Mouse (Mus musculus) MEL (cell line): ENCODE results near the gene Cyb5r4. TPM values are rescaled to one million over a fixed set of nuclear protein-coding genes. Genes with fewer than 3 reads are reported as not detected.

Source experiments
- DNase-seq: peaks from one replicate; pipeline ENCODE4 v3.0.0; 2011; ENCODE audit warnings: low read depth, low spot score
- H3K27ac ChIP-seq: 2 replicates; pipeline ENCODE4 v1.5.1; 2012; ENCODE audit warnings: low read depth, mild to moderate bottlenecking, control low read depth, low read length, moderate library complexity; ENCODE audit not compliant: control insufficient read depth
- H3K27me3 ChIP-seq, 2 experiments: fragments of 150-350 bp in 1 of 2; sonication (generic) in 1 of 2; 2 replicates each; pipeline ENCODE4 v1.6.1; 2012; ENCODE audit warnings: low read length in 2 of 2, mild to moderate bottlenecking in 2 of 2, improper control_type of control experiment in 1 of 2, moderate library complexity in 1 of 2; ENCODE audit not compliant: insufficient read depth in 2 of 2, control insufficient read depth in 1 of 2
- H3K36me3 ChIP-seq, 2 experiments: 2 replicates each; pipeline ENCODE4 v1.6.1; 2012 to 2014; ENCODE audit warnings: low read length in 2 of 2, improper control_type of control experiment in 1 of 2, inconsistent platforms in 1 of 2, mild to moderate bottlenecking in 1 of 2; ENCODE audit not compliant: insufficient read depth in 2 of 2, control insufficient read depth in 1 of 2
- H3K4me1 ChIP-seq, 2 experiments: fragments of 150-350 bp in 1 of 2; sonication (generic) in 1 of 2; 2 replicates each; pipeline ENCODE4 v1.6.1; 2012; ENCODE audit warnings: low read length in 2 of 2, improper control_type of control experiment in 1 of 2, mild to moderate bottlenecking in 1 of 2; ENCODE audit not compliant: insufficient read depth in 2 of 2, control insufficient read depth in 1 of 2
- H3K4me3 ChIP-seq, 2 experiments: fragments of 150-350 bp in 1 of 2; sonication (generic) in 1 of 2; 2 replicates each; pipeline ENCODE4 v1.5.1; 2012; ENCODE audit warnings: low read depth in 2 of 2, low read length in 2 of 2, mild to moderate bottlenecking in 2 of 2, moderate library complexity in 2 of 2, control low read depth in 1 of 2, improper control_type of control experiment in 1 of 2; ENCODE audit not compliant: control insufficient read depth in 1 of 2, insufficient read depth in 1 of 2
- H3K79me2 ChIP-seq: 2 replicates; pipeline ENCODE4 v1.6.1; 2012; ENCODE audit warnings: mild to moderate bottlenecking, low read length, moderate library complexity; ENCODE audit not compliant: control insufficient read depth, poor library complexity, insufficient read depth
- H3K9ac ChIP-seq: 2 replicates; pipeline ENCODE4 v1.6.1; 2012; ENCODE audit warnings: low read depth, mild to moderate bottlenecking, control low read depth, low read length, moderate library complexity; ENCODE audit not compliant: control insufficient read depth, poor library complexity, severe bottlenecking
- H3K9me3 ChIP-seq: fragments of 150-350 bp; sonication (generic); replicated peaks from 2 replicates; pipeline ENCODE4 v1.6.1; 2012; ENCODE audit warnings: mild to moderate bottlenecking, low read length, improper control_type of control experiment, moderate library complexity; ENCODE audit not compliant: insufficient read depth
- BHLHE40 ChIP-seq: IDR thresholded peaks from 2 replicates; pipeline ENCODE4 v1.6.1; 2012; ENCODE audit warnings: low read depth, mild to moderate bottlenecking, inconsistent platforms, low read length, improper control_type of control experiment, borderline replicate concordance
- CHD1 ChIP-seq: IDR thresholded peaks from 2 replicates; pipeline ENCODE4 v1.6.1; 2012; ENCODE audit warnings: low read depth, mild to moderate bottlenecking, inconsistent platforms, low read length, improper control_type of control experiment
- CTCF ChIP-seq, 3 experiments: IDR thresholded peaks in 2 of 3; conservative IDR thresholded peaks in 1 of 3; 2 replicates each; pipeline ENCODE4 v1.5.1; 2011 to 2012; ENCODE audit warnings: low read length in 3 of 3, low read depth in 2 of 3, mild to moderate bottlenecking in 2 of 3, improper control_type of control experiment in 1 of 3, inconsistent platforms in 1 of 3, mixed read lengths in 1 of 3, moderate library complexity in 1 of 3; ENCODE audit not compliant: control insufficient read depth in 1 of 3, insufficient read depth in 1 of 3, poor library complexity in 1 of 3, severe bottlenecking in 1 of 3
- GATA1 ChIP-seq: IDR thresholded peaks from 2 replicates; pipeline ENCODE4 v1.6.1; 2011; ENCODE audit warnings: low read depth, low read length, improper control_type of control experiment
- HCFC1 ChIP-seq: IDR thresholded peaks from 2 replicates; pipeline ENCODE4 v1.6.1; 2012; ENCODE audit warnings: low read depth, mild to moderate bottlenecking, inconsistent platforms, low read length, improper control_type of control experiment, moderate library complexity
- JUND ChIP-seq: IDR thresholded peaks from 2 replicates; pipeline ENCODE4 v1.6.1; 2011; ENCODE audit warnings: low read depth, mild to moderate bottlenecking, improper control_type of control experiment, low read length
- KAT2A ChIP-seq: conservative IDR thresholded peaks from 2 replicates; pipeline ENCODE4 v1.6.1; 2012; ENCODE audit warnings: low read depth, low read length, improper control_type of control experiment, inconsistent platforms
- MAZ ChIP-seq: IDR thresholded peaks from 2 replicates; pipeline ENCODE4 v1.6.1; 2012; ENCODE audit warnings: low read depth, mild to moderate bottlenecking, inconsistent platforms, low read length, improper control_type of control experiment
- MYC ChIP-seq: IDR thresholded peaks from 2 replicates; pipeline ENCODE4 v1.6.1; 2011; ENCODE audit warnings: low read depth, mild to moderate bottlenecking, low read length, improper control_type of control experiment, moderate library complexity
- POLR2A ChIP-seq, 2 experiments: IDR thresholded peaks; 2 replicates each; pipeline ENCODE4 v1.6.1; 2011 to 2012; ENCODE audit warnings: low read length in 2 of 2, mild to moderate bottlenecking in 2 of 2, control low read depth in 1 of 2, improper control_type of control experiment in 1 of 2, low read depth in 1 of 2, moderate library complexity in 1 of 2; ENCODE audit not compliant: control insufficient read depth in 1 of 2, insufficient read depth in 1 of 2, poor library complexity in 1 of 2
- POLR2AphosphoS2 ChIP-seq: IDR thresholded peaks from 2 replicates; pipeline ENCODE4 v1.6.1; 2011; ENCODE audit warnings: low read length, improper control_type of control experiment
- POLR2AphosphoS5 ChIP-seq: IDR thresholded peaks from 2 replicates; pipeline ENCODE4 v1.6.1; 2012; ENCODE audit warnings: low read depth, borderline replicate concordance, mild to moderate bottlenecking, inconsistent platforms, low read length, moderate library complexity, mixed read lengths
- RAD21 ChIP-seq: IDR thresholded peaks from 2 replicates; pipeline ENCODE4 v1.6.1; 2011; ENCODE audit warnings: mild to moderate bottlenecking, low read depth, low read length, improper control_type of control experiment
- RCOR1 ChIP-seq: IDR thresholded peaks from 2 replicates; pipeline ENCODE4 v1.6.1; 2012; ENCODE audit warnings: low read depth, mild to moderate bottlenecking, inconsistent platforms, low read length, improper control_type of control experiment
- SIN3A ChIP-seq: IDR thresholded peaks from 2 replicates; pipeline ENCODE4 v1.6.1; 2012; ENCODE audit warnings: low read length, improper control_type of control experiment, inconsistent platforms
- SMC3 ChIP-seq: IDR thresholded peaks from 2 replicates; pipeline ENCODE4 v1.6.1; 2011; ENCODE audit warnings: low read depth, low read length, improper control_type of control experiment
- TAL1 ChIP-seq: IDR thresholded peaks from 2 replicates; pipeline ENCODE4 v1.6.1; 2012; ENCODE audit warnings: mild to moderate bottlenecking, inconsistent platforms, low read length, moderate library complexity, mixed read lengths
- TBP ChIP-seq: IDR thresholded peaks from 2 replicates; pipeline ENCODE4 v1.8.0; 2011; ENCODE audit warnings: low read depth, low read length, improper control_type of control experiment
- TCF12 ChIP-seq: IDR thresholded peaks from 2 replicates; pipeline ENCODE4 v1.6.1; 2014; ENCODE audit warnings: low read depth, mild to moderate bottlenecking, inconsistent platforms, low read length, improper control_type of control experiment, moderate library complexity
- UBTF ChIP-seq: IDR thresholded peaks from 2 replicates; pipeline ENCODE4 v1.6.1; 2012; ENCODE audit warnings: low read depth, mild to moderate bottlenecking, inconsistent platforms, low read length, improper control_type of control experiment, moderate library complexity, borderline replicate concordance; ENCODE audit not compliant: insufficient read depth
- USF1 ChIP-seq: IDR thresholded peaks from 2 replicates; pipeline ENCODE4 v1.6.1; 2014; ENCODE audit warnings: low read depth, mild to moderate bottlenecking, inconsistent platforms, low read length, improper control_type of control experiment, moderate library complexity
- USF2 ChIP-seq, 2 experiments: IDR thresholded peaks; 2 replicates each; pipeline ENCODE4 v1.6.1; 2011 to 2012; ENCODE audit warnings: improper control_type of control experiment in 2 of 2, low read length in 2 of 2, borderline replicate concordance in 1 of 2, inconsistent platforms in 1 of 2, low read depth in 1 of 2, mild to moderate bottlenecking in 1 of 2; ENCODE audit not compliant: insufficient read depth in 1 of 2
- ZC3H11A ChIP-seq: IDR thresholded peaks from 2 replicates; pipeline ENCODE4 v1.6.1; 2012; ENCODE audit warnings: low read depth, mild to moderate bottlenecking, inconsistent platforms, low read length, improper control_type of control experiment
- ZKSCAN1 ChIP-seq: IDR thresholded peaks from 2 replicates; pipeline ENCODE4 v1.6.1; 2012; ENCODE audit warnings: low read depth, mild to moderate bottlenecking, inconsistent platforms, low read length, improper control_type of control experiment, moderate library complexity
- ZNF384 ChIP-seq: IDR thresholded peaks from 2 replicates; pipeline ENCODE4 v1.6.1; 2012; ENCODE audit warnings: low read depth, mild to moderate bottlenecking, inconsistent platforms, low read length, improper control_type of control experiment
- polyA plus RNA-seq, 2 experiments: library from polyadenylated mRNA; stranded (reverse) in 1 of 2; unstranded in 1 of 2; fragments of >175 nt in 1 of 2; fragments of >200 nt in 1 of 2; gene quantifications; 2 replicates each; pipeline versions ENCODE4 v1.2.1 to v1.2.4; 2012; ENCODE audit warnings: low replicate concordance in 2 of 2, low read depth in 1 of 2; ENCODE audit not compliant: insufficient read length in 2 of 2, insufficient read depth in 1 of 2, missing spikeins in 1 of 2
- total RNA-seq: library from RNA; depleted of rRNA; stranded (reverse); fragments of 300-350 nt; gene quantifications from 2 replicates; pipeline ENCODE4 v1.2.3, GENCODE M21; 2012

The Cyb5r4 gene
- total and polyA plus RNA-seq, 3 experiments: 30.3 to 37.2 TPM; not detected in 1

GRCm38 (mm10) chr9:87027423-87028084, 5.7 kb downstream of the Cyb5r4 start:
- Histone ChIP-seq H3K4me1 (peaks cover 0 to 8% of the 10 kb centered on the region in 2 experiments; a peak in 3 of 4 replicates), H3K9me3 (no peaks in the 10 kb centered on the region), H3K79me2 (peaks cover 8% of the 10 kb centered on the region; the same call in 1 of the 2 replicates), H3K36me3 (peaks cover 4 to 16% of the 10 kb centered on the region in 2 experiments), H3K4me3 (no peak overlapping the region), H3K27me3 (no peaks in the 10 kb centered on the region), H3K27ac (no peak overlapping the region), H3K9ac (no peak overlapping the region)
- DNase-seq: peak; percentile 80
- no peak for TF ChIP-seq JUND
- peak; percentile 41 for TF ChIP-seq ZC3H11A
- peak; percentile 72 for TF ChIP-seq RAD21
- peak; percentile 52 to 80 (median 79) for TF ChIP-seq CTCF (IDR thresholded peaks at IDR 0.05 in 2 of 3, conservative IDR thresholded peaks at IDR 0.05 in 1 of 3; ENCODE audit: control insufficient read depth in 1 of 3, insufficient read depth in 1 of 3, low read depth in 2 of 3, low read length in 3 of 3, poor library complexity in 1 of 3, severe bottlenecking in 1 of 3)
- peak; percentile 34; the same call in 1 of the 2 replicates for TF ChIP-seq SIN3A
- no peak for TF ChIP-seq ZNF384
- TF ChIP-seq USF1: no peak
- TF ChIP-seq SMC3: peak; percentile 80
- no peak for TF ChIP-seq RCOR1
- TF ChIP-seq POLR2A (IDR thresholded peaks at IDR 0.05; ENCODE audit: control insufficient read depth in 1 of 2, insufficient read depth in 1 of 2, low read depth in 1 of 2, low read length in 2 of 2, poor library complexity in 1 of 2): no peak

- no peaks in the 10 kb centered on the region for H3K79me2 ChIP-seq
- H3K36me3 ChIP-seq: peaks cover 0 to 5% of the 10 kb centered on the region in 2 experiments; a peak in 2 of 4 replicates
- no peak for DNase-seq
Observed at GRCm38 (mm10) chr9:87032196-87032595, 10.4 kb downstream of the Cyb5r4 start.

More at GRCm38 (mm10) chr9:87032196-87032595, 10.4 kb downstream of the Cyb5r4 start:
- H3K27ac ChIP-seq: no peak overlapping the region
- no peaks in the 10 kb centered on the region for H3K9me3 ChIP-seq
- no peak overlapping the region for H3K9ac ChIP-seq
- H3K4me1 ChIP-seq: no peaks in the 10 kb centered on the region
- H3K4me3 ChIP-seq: no peak overlapping the region
- no peaks in the 10 kb centered on the region for H3K27me3 ChIP-seq
- TF ChIP-seq MAZ (no peak), USF2 (IDR thresholded peaks at IDR 0.05; ENCODE audit: borderline replicate concordance in 1 of 2, insufficient read depth in 1 of 2, low read depth in 1 of 2, low read length in 2 of 2) (no peak), BHLHE40 (no peak), TCF12 (no peak), CHD1 (no peak), ZC3H11A (no peak), TAL1 (no peak), GATA1 (no peak), RCOR1 (no peak), MYC (no peak), TBP (no peak), POLR2AphosphoS5 (no peak), ZNF384 (no peak), UBTF (no peak), ZKSCAN1 (no peak), POLR2AphosphoS2 (no peak), HCFC1 (no peak), KAT2A (no peak)
- TF ChIP-seq, all 39 proteins: peak for 0
